Mouse (Mus musculus): ENCODE results near the gene Thap4. TPM values are rescaled to one million over a fixed set of nuclear protein-coding genes. Genes with fewer than 3 reads are reported as not detected.
A peak's percentile ranks its signal among the peaks of the same experiment; 100 is the strongest.
"Not testable (repeated sequence)": the region's sequence is repeated elsewhere in the genome, so short reads cannot be mapped to it uniquely, and the experiment has no call there.

Gene Thap4
- total RNA-seq, 2 experiments from 2014 or later, result 46.0 to 51.7 TPM

DNA sequence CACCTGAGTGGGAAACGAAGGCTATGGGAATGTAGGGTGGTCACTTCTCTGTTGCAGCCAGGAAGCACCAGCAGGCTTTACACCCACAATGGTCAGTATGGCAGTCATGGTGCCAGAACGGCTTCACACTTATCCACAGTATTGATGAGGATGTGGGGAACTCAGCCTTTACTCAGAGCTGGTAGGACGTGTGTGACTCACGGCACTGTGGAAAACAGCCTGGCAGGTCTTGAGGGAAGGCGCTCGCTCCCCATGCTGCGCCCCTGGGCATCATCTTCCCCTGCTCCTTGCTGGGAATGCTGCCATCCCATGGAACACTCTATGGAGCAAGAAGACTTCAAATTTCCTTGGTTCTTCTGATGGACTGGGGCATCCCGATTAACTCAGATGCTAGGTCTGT, 63.6 kb downstream of the Thap4 start:
- DNase-seq, result no peak

GRCm38 (mm10) chr1:93689901-93690496, 64.7 kb downstream of the Thap4 start:
- DNase-seq, result no peak

DNA sequence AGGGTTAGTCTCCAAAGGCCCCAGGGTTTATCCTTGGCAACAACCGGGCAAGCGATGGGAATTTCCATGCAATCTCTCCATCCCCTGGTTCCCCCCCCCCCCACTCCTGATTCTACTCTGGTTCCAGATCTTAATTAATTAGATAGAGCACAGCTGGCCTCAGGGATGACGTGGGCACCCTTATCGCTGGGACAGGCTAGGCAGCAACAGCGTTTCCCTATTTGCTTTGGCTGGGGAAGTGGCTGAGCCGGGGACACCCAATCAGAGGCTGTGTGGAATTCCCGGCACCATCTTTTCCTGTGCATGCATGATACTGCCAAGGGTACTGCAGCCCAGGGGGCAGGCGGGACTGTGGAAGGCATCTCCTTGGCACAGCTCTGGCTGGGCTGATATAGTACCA, 66.5 kb downstream of the Thap4 start:
- no peak for DNase-seq

DNA sequence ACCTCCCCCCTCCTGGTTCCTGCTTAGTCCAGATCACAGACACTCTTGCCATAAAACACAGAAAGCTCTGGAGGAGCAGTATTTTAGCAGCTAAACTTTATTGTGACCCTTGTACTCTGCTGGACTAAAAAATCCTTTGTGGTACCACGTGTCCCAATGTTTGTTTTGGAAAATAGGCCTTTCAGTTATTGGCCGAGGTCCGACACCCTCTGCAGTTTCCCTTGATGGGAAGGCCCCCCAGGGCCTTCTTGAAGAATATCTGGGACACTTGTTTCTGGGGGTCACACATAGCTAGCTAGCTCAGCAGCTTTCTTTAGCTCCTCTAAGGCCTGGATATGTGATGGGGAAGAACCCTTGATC, 67.7 kb downstream of the Thap4 start:
- DNase-seq, result no peak

DNA sequence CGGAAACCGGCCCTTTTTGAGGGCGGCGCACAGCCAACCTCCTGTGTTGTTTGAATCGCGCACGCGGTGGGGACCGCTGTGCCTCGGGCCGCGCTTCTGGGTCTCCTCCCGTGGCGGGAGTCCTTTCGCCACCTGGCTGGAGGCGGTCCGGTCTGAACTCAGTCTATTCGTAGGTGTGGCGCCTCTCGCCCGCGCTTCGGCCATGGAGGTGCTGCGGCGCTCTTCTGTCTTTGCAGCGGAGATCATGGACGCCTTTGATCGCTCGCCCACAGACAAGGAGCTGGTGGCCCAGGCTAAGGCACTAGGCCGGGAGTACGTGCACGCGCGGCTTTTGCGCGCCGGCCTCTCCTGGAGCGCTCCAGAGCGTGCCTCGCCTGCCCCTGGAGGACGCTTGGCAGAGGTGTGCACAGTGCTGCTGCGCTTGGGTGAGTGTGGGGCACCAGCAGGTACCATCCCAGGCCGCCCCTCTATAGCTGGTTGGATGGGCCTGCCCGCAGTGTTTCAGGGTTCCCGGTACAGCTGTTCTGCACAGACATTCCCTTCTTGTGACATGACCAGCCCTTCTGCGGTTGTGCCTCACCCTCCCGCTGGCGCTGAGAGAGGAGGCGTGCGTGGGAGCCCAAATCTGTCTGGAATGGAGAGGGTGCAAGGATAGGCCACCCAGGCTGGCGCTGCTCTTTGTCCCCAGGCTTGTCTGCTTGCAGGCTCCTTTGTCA, 68.3 kb downstream of the Thap4 start:
- peak; percentile 75 for DNase-seq

DNA sequence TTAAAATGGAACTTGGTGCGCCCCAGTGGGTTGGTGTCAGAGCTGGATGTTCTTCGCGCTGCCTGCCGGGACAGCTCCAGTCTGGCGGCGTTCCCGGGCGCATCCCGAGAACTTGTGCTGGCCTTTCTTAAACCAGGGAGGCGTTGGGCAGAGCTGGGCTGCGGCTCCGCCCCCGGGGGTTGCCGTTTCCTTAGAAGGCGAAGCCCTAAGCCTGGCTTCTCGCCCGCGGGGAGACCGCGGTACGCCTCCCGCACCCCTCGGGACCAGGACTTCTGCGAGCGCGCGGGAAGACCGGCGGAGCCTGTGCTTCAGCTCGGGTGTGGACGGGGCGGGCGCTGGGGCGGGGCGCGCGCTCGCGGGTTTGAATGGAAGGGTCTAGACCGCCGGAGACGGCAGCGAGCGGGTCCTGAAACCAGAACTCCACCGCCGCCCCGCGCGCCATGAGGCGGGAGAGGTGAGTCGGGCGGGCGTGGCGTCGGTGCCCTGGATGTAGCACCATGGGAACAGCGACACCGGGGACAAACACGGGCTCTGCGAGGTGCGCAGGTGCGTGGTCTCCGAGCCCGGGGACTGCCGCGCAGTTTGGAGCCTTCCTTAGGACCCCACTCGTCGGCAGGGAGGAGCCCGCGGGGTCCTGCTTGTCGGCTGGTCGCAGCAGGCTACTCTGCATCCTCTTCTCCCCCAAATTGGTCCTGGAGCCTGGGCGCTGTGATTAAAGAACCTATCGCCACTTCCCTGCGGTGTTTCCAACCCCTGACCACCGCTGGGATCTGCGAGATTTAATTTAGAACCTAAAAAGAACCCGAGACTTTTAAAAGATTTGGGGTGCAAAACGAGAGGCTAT, 69.0 kb downstream of the Thap4 start, which contains the start of gene Bok:
Gene Bok (plus strand): TSS at position 260 of the 844 bp plus-strand sequence.
- peak; percentile 89 for DNase-seq

DNA sequence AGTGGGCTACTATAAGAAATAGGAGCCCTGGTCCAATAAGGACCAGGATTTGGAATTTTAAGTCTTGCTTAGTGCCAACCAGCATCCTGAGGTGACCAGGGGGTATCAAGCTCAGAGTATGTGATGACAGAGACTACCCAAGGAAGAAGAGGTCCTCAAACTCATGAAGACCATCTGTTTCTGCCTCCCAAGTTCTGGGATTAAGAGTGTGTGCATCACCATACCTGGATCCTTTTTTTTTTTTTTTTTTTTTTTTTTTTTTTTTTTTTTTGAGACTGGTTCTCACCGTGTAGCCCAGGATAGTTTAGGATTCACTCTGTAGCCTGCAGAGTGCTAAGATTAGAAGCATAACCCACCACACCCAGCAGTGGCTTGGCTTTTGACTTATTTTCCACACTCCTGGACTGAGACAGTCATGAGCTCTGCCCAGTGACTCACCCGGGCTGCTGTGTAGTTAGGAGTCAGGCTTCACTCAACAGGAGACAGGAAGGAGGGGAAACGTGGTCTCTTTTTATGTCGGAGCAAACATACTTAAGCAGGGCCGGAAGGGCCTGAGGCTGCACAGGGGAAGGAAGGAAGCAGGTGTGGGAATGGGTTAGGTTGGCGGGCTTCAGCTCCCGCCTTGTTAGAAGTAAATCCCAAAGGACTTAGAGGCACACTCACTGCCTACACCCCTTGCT, 74.6 kb downstream of the Thap4 start:
- DNase-seq, result no peak

GRCm38 (mm10) chr1:93678386-93678785, 76.3 kb downstream of the Thap4 start:
- peak; percentile 69 for DNase-seq

DNA sequence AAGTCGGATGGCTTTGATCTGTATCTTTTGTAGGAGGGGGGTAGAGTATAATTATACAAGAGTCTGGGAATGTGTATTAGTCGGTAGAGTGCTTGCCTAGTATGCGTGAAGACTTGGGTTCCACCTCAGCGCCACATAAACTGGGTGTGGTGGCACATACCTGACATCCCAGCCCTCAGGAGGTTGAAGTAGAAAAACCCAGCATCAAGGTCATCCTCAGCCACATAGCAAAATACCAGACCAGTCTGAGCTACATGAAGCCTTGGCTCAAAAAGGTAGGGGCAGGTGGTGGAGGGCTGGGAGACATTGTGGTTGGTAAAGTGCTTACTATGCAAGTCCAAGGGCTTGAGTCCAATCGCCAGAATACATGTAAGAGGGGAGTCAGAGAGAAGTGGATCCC, 82.0 kb downstream of the Thap4 start:
- DNase-seq, result no peak

- DNase-seq, result no peak
Measured at GRCm38 (mm10) chr1:93669941-93670340, 84.7 kb downstream of the Thap4 start.

DNA sequence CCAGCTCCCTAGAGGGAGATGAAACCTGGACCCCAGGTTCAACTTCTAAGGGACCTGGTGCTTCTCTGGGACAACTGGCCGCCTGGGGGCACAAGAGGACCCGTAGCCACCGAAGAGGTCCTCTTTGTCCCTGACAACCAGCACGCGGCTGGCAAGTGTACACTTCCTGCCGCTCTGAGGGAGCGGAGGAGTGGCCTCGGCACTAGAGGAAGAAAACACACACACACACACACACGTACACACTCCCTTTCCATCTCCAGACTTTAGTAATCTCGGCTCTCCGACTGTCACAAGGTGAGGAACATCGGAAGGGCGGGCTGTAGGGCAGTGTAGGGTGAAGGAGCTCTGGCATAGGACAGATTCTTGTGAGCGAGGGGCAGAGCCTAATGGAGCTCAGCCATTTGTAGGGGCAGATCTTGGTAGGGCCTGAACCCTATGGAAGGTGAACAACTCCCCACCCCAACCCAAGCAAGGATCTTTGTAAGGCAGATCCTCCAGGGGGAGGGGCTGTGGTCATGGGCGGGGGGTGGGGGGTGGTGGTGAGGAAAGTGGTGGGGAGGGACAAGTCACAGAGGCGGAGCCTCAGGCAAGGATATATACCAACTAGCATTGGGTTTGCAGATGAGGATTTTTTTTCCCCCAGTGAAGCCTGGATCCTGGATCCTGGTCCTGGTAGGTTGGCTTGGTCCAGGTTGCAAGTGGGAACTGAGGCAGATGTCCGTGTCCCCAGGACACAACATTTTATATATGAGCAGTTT, 85.7 kb downstream of the Thap4 start:
- DNase-seq, result peak; percentile 89

- peak; percentile 71 for DNase-seq
Measured at GRCm38 (mm10) chr1:93667760-93668400, 86.8 kb downstream of the Thap4 start.

DNA sequence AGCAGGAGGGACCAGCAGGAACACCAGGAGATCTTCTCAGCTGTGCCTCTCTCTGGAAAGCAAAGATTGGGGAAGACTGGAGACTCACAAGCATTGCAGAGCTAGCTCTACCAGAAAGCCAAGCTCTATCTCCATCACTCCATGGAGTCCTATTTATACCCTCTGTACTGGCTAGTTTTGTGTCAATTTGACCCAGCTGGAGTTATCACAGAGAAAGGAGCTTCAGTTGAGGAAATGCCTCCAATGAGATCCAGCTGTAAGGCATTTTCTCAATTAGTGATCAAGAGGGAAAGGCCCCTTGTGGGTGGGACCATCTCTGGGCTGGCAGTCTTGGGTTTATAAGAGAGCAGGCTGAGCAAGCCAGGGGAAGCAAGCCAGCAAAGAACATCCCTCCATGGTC, 96.1 kb downstream of the Thap4 start, which contains the start of gene Stk25:
Gene Stk25 (minus strand): TSS at position 101 of the 400 bp plus-strand sequence.
- not testable (repeated sequence) for DNase-seq

DNA sequence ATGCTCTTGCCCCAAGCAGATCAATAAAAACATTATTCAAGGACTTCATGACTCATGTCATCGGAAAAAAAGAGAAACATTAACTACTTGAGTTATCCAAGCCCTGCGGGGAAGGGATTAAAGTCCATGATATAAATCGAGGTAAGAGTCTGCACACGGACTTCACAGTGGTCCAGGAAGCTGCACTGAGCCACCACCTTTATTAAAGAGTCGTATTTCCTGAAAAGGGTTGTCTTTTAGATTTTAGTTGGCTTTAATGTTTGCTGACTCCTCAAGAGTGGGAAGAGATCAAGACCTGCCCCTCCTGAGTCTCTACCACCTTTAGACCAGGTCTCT, 97.7 kb downstream of the Thap4 start:
- no peak for DNase-seq

GRCm38 (mm10) chr1:93656325-93657024, 98.2 kb downstream of the Thap4 start:
- no peak for DNase-seq

DNA sequence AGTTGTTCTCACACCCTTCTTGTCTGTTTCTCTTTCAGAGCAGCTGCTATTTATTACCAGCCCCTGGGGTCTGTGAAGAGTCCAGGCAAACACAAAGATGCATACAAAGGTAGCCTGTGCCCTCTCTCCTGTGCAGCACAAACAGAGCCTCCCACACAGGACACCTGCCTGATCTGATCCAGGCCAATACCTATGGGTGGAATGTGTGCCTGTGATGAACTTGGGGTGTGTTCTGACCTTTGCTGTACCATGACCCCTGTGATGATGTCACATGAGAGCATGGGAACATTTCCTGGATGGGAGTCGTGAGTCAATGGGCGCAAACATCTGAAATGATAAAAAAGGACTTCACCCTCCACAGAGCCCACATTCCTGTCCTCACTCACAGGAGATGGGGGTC, 99.9 kb downstream of the Thap4 start:
- no peak for DNase-seq

GRCm38 (mm10) chr1:93654275-93654674, 100.4 kb downstream of the Thap4 start:
- DNase-seq, result no peak

Measured in adrenal gland, postnatal 10 days (tissue).